Mouse (Mus musculus) hindbrain, embryonic 16.5 days (tissue): ENCODE measurements around the gene Tmem108. TPM values are rescaled to one million over a fixed set of nuclear protein-coding genes. Genes with fewer than 3 reads are reported as not detected.

Source experiments
- ATAC-seq: fragments of 200-750 bp; cut with Nextera tagmentation; 2 replicates; pipeline ENCODE4 v1.8.0; 2017; ENCODE audit warnings: moderate TSS enrichment, moderate library complexity
- H3K27ac ChIP-seq: fragments of 300-500 bp; sonication (generic); 2 replicates; pipeline ENCODE4 v1.5.1; 2014; ENCODE audit warnings: low read depth, mild to moderate bottlenecking, control low read depth, low read length, moderate library complexity
- H3K27me3 ChIP-seq: fragments of 300-500 bp; sonication (generic); replicated peaks from 2 replicates; pipeline ENCODE4 v1.6.1; 2014; ENCODE audit warnings: low read length; ENCODE audit not compliant: control insufficient read depth, insufficient read depth
- H3K36me3 ChIP-seq: fragments of 300-500 bp; sonication (generic); 2 replicates; pipeline ENCODE4 v1.6.1; 2014; ENCODE audit warnings: mild to moderate bottlenecking, low read length, moderate library complexity, mixed read lengths; ENCODE audit not compliant: control insufficient read depth, insufficient read depth
- H3K4me1 ChIP-seq: fragments of 300-500 bp; sonication (generic); 2 replicates; pipeline ENCODE4 v1.6.1; 2014; ENCODE audit warnings: low read depth, low read length; ENCODE audit not compliant: control insufficient read depth, insufficient read depth
- H3K4me2 ChIP-seq: fragments of 300-500 bp; sonication (generic); 2 replicates; pipeline ENCODE4 v1.6.1; 2014; ENCODE audit warnings: mild to moderate bottlenecking, low read length, control low read depth, moderate library complexity
- H3K4me3 ChIP-seq: fragments of 300-500 bp; sonication (generic); 2 replicates; pipeline ENCODE4 v1.5.1; 2014; ENCODE audit warnings: mild to moderate bottlenecking, low read length, control low read depth, moderate library complexity
- H3K9ac ChIP-seq: fragments of 300-500 bp; sonication (generic); 2 replicates; pipeline ENCODE4 v1.6.1; 2014; ENCODE audit warnings: low read depth, mild to moderate bottlenecking, control low read depth, low read length, moderate library complexity
- H3K9me3 ChIP-seq: fragments of 300-500 bp; sonication (generic); 2 replicates; pipeline ENCODE4 v1.6.1; 2014; ENCODE audit warnings: mild to moderate bottlenecking, low read length, moderate library complexity; ENCODE audit not compliant: control insufficient read depth
- WGBS: fragments of 180-500 bp; shearing (Covaris S2); extraction: QIAGEN DNeasy Blood & Tissue Kit; methylation state at CpG from one replicate; pipeline ENCODE4 v1.1.7; 2014; 5-methylcytosine and 5-hydroxymethylcytosine counted together
- polyA plus RNA-seq: library from polyadenylated mRNA; unstranded; fragments of >200 nt; fragmentation: Nextera tagmentation; extraction: Ambion mirVana; gene quantifications from 2 replicates; pipeline ENCODE4 v1.2.1, GENCODE M21; 2015

Tmem108 gene
- polyA plus RNA-seq, 1 experiment from 2014 or later: 29.3 TPM

- Histone ChIP-seq H3K27me3 (no peaks in the 10 kb centered on the region; the same call in 1 of the 2 replicates), H3K4me2 (no peak overlapping the region), H3K4me1 (peaks cover 15% of the 10 kb centered on the region), H3K9ac (no peak overlapping the region), H3K36me3 (no peaks in the 10 kb centered on the region), H3K4me3 (no peak overlapping the region), H3K9me3 (peaks cover 2% of the 10 kb centered on the region; the same call in 1 of the 2 replicates), H3K27ac (no peak overlapping the region)
- WGBS: 17% methylated on average over 10 of the region's 10 CpGs
- ATAC-seq: peak; percentile 55
Observed at GRCm38 (mm10) chr9:103563864-103564610, 197.6 kb downstream of the Tmem108 start.

- peaks cover 24% of the 10 kb centered on the region for H3K4me1 ChIP-seq
- 93% methylated on average over 1 of the region's 1 CpGs for WGBS
- no peak overlapping the region for H3K9ac ChIP-seq
- peaks cover 2% of the 10 kb centered on the region; the same call in 1 of the 2 replicates for H3K9me3 ChIP-seq
- no peak overlapping the region for H3K4me3 ChIP-seq
- no peaks in the 10 kb centered on the region for H3K36me3 ChIP-seq
- no peaks in the 10 kb centered on the region; the same call in 1 of the 2 replicates for H3K27me3 ChIP-seq
- no peak for ATAC-seq
- no peak overlapping the region for H3K27ac ChIP-seq
- H3K4me2 ChIP-seq: no peak overlapping the region
Observed at GRCm38 (mm10) chr9:103562063-103562462, 199.6 kb downstream of the Tmem108 start.

GRCm38 (mm10) chr9:103558741-103559140, 202.9 kb downstream of the Tmem108 start:
- 32% methylated on average over 6 of the region's 6 CpGs for WGBS
- Histone ChIP-seq H3K4me3 (no peak overlapping the region), H3K4me1 (peaks cover 26% of the 10 kb centered on the region)

GRCm38 (mm10) chr9:103558240-103558639, 203.4 kb downstream of the Tmem108 start:
- peaks cover 2% of the 10 kb centered on the region; the same call in 1 of the 2 replicates for H3K9me3 ChIP-seq

More at GRCm38 (mm10) chr9:103558741-103559140, 202.9 kb downstream of the Tmem108 start:
- Histone ChIP-seq H3K4me2 (peak overlapping the region; percentile 14; the same call in 1 of the 2 replicates), H3K36me3 (no peaks in the 10 kb centered on the region), H3K9me3 (peaks cover 2% of the 10 kb centered on the region; the same call in 1 of the 2 replicates), H3K27me3 (no peaks in the 10 kb centered on the region; the same call in 1 of the 2 replicates), H3K9ac (no peak overlapping the region), H3K27ac (peak overlapping the region; percentile 67)
- ATAC-seq: peak; percentile 89

GRCm38 (mm10) chr9:103557085-103557484, 204.6 kb downstream of the Tmem108 start:
- 91% methylated on average over 15 of the region's 15 CpGs for WGBS
- Histone ChIP-seq H3K36me3 (no peaks in the 10 kb centered on the region), H3K4me3 (no peak overlapping the region), H3K27me3 (no peaks in the 10 kb centered on the region), H3K27ac (no peak overlapping the region), H3K9ac (no peak overlapping the region), H3K9me3 (0 out of 2 replicates have a peak, but pooled peaks cover 2% of the 10 kb centered on the region), H3K4me2 (no peak overlapping the region), H3K4me1 (peaks cover 26% of the 10 kb centered on the region)
- no peak for ATAC-seq

More at GRCm38 (mm10) chr9:103558240-103558639, 203.4 kb downstream of the Tmem108 start:
- Histone ChIP-seq H3K4me1 (peaks cover 26% of the 10 kb centered on the region), H3K9ac (no peak overlapping the region), H3K4me3 (no peak overlapping the region), H3K4me2 (no peak overlapping the region; the same call in 1 of the 2 replicates), H3K36me3 (no peaks in the 10 kb centered on the region), H3K27me3 (no peaks in the 10 kb centered on the region; the same call in 1 of the 2 replicates), H3K27ac (peak overlapping the region; percentile 67)
- 55% methylated on average over 7 of the region's 7 CpGs for WGBS
- ATAC-seq: no peak

- no peak for ATAC-seq
- H3K4me1 ChIP-seq: peaks cover 36% of the 10 kb centered on the region
- no peaks in the 10 kb centered on the region for H3K9me3 ChIP-seq
- no peak overlapping the region for H3K27ac ChIP-seq
- no peak overlapping the region for H3K4me3 ChIP-seq
- 24% methylated on average over 6 of the region's 6 CpGs for WGBS
- no peaks in the 10 kb centered on the region for H3K36me3 ChIP-seq
- no peak overlapping the region for H3K4me2 ChIP-seq
- 0 out of 2 replicates have a peak overlapping the region, but pooled peaks have one; percentile 10 for H3K9ac ChIP-seq
- no peaks in the 10 kb centered on the region for H3K27me3 ChIP-seq
Observed at GRCm38 (mm10) chr9:103555334-103555733, 206.3 kb downstream of the Tmem108 start.

- H3K27ac ChIP-seq: peak overlapping the region; percentile 27; the same call in 1 of the 2 replicates
- H3K9ac ChIP-seq: peak overlapping the region; percentile 7; the same call in 1 of the 2 replicates
- peak overlapping the region; percentile 21 for H3K4me2 ChIP-seq
- H3K4me3 ChIP-seq: no peak overlapping the region
- ATAC-seq: peak; percentile 53
- no peaks in the 10 kb centered on the region for H3K9me3 ChIP-seq
- H3K4me1 ChIP-seq: peaks cover 22% of the 10 kb centered on the region
- no peaks in the 10 kb centered on the region for H3K36me3 ChIP-seq
- H3K27me3 ChIP-seq: no peaks in the 10 kb centered on the region
- 15% methylated on average over 21 of the region's 21 CpGs for WGBS
Observed at GRCm38 (mm10) chr9:103550661-103551248, 210.9 kb downstream of the Tmem108 start.

GRCm38 (mm10) chr9:103549178-103549577, 212.5 kb downstream of the Tmem108 start:
- Histone ChIP-seq H3K4me1 (peaks cover 19% of the 10 kb centered on the region), H3K27ac (no peak overlapping the region), H3K36me3 (no peaks in the 10 kb centered on the region), H3K4me2 (no peak overlapping the region), H3K4me3 (no peak overlapping the region), H3K9me3 (no peaks in the 10 kb centered on the region), H3K27me3 (no peaks in the 10 kb centered on the region), H3K9ac (no peak overlapping the region)
- WGBS: 55% methylated on average over 3 of the region's 3 CpGs
- ATAC-seq: no peak

- no peak overlapping the region for H3K27ac ChIP-seq
- H3K36me3 ChIP-seq: no peaks in the 10 kb centered on the region
- no peak overlapping the region for H3K9ac ChIP-seq
- 89% methylated on average over 3 of the region's 3 CpGs for WGBS
- H3K27me3 ChIP-seq: no peaks in the 10 kb centered on the region
- no peak overlapping the region for H3K4me2 ChIP-seq
- H3K4me3 ChIP-seq: no peak overlapping the region
- no peaks in the 10 kb centered on the region for H3K9me3 ChIP-seq
- ATAC-seq: no peak
- peaks cover 19% of the 10 kb centered on the region for H3K4me1 ChIP-seq
Observed at GRCm38 (mm10) chr9:103548606-103549005, 213.0 kb downstream of the Tmem108 start.
